Mouse (Mus musculus): ENCODE measurements around the gene Ngly1. TPM values are rescaled to one million over a fixed set of nuclear protein-coding genes. Genes with fewer than 3 reads are reported as not detected.
"Not testable (repeated sequence)": the region's sequence is repeated elsewhere in the genome, so short reads cannot be mapped to it uniquely, and the experiment has no call there.

Gene Ngly1
- total RNA-seq, 1 experiment = 6.9 TPM

DNA sequence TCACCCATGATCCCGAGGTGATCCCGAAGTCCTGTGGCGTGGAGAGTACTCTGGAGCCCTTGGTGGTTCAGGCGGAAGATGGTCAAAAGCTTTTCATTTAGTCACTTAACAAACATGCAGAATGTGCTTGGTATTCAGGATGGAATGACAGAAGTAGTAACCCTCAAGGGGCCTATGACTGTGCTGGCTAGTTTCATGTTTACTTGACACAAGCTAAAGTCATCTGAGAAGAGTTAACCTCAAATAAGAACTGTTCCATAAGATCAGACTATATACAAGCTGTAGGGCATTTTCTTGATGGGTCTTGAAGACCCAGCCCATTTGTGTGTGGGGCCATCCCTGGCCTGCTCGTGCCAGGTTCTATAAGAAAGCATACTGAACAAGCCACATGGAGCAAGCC lies 52.7 kb downstream of the Ngly1 start:
- H3K4me3 ChIP-seq (ENCODE audit: insufficient read depth in 1 of 2, low read depth in 1 of 2, low read length in 2 of 2, poor library complexity in 1 of 2, severe bottlenecking in 1 of 2) = no peak overlapping the region
- TF ChIP-seq HCFC1 (IDR thresholded peaks at IDR 0.05; ENCODE audit: borderline replicate concordance, insufficient read depth, low read length) = no peak
- DNase-seq (ENCODE audit: low read depth, low spot score) = no peak
- H3K27ac ChIP-seq (ENCODE audit: insufficient read depth, low read depth, low read length, poor library complexity, severe bottlenecking) = no peak overlapping the region
- no peaks in the 10 kb centered on the region for H3K36me3 ChIP-seq (ENCODE audit: control insufficient read depth, insufficient read depth, low read length, poor library complexity, severe bottlenecking)
- H3K9me3 ChIP-seq (ENCODE audit: control insufficient read depth, insufficient read depth, low read depth, low read length) = no peaks in the 10 kb centered on the region
- no peaks in the 10 kb centered on the region for H3K4me1 ChIP-seq (ENCODE audit: control insufficient read depth in 2 of 2, insufficient read depth in 2 of 2, low read length in 2 of 2, poor library complexity in 1 of 2)
- H3K9ac ChIP-seq (ENCODE audit: insufficient read depth, low read depth, low read length, poor library complexity, severe bottlenecking) = no peak overlapping the region
- in situ Hi-C loops (cut with MboI; ENCODE audit: low sequenced_read_pairs in 2 of 2, unreplicated experiment in 2 of 2) = no loop called here

DNA sequence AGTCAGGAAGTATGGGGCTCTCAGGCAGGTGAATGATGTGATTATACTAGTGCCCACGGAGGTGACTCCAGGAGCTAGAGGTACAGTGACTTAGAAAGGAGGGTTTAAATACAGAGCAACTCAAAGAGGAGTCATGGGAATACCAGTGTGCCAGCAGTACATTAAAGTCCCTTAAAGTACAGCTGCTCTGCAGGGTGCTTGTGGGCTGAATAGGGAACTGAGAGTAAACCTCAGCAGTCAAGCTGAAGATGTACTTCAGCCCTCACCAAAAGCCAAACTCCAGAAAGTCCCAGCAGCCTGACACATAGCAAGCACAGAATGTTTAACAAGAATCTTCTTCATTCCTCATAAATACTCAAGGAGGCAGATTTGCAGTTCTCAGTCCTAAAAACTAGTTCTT lies 53.6 kb downstream of the Ngly1 start:
- TF ChIP-seq MAFK (IDR thresholded peaks at IDR 0.05; ENCODE audit: insufficient read depth, low read depth, low read length) (no peak), ZNF384 (IDR thresholded peaks at IDR 0.05; ENCODE audit: low read depth, low read length) (no peak), HCFC1 (IDR thresholded peaks at IDR 0.05; ENCODE audit: borderline replicate concordance, insufficient read depth, low read length) (no peak), ZC3H11A (IDR thresholded peaks at IDR 0.05; ENCODE audit: borderline replicate concordance, low read depth, low read length) (no peak), CHD2 (IDR thresholded peaks at IDR 0.05; ENCODE audit: low read depth, low read length) (no peak)
- Histone ChIP-seq H3K36me3 (ENCODE audit: control insufficient read depth, insufficient read depth, low read length, poor library complexity, severe bottlenecking) (no peaks in the 10 kb centered on the region), H3K4me1 (ENCODE audit: control insufficient read depth in 2 of 2, insufficient read depth in 2 of 2, low read length in 2 of 2, poor library complexity in 1 of 2) (no peaks in the 10 kb centered on the region), H3K9me3 (ENCODE audit: control insufficient read depth, insufficient read depth, low read depth, low read length) (no peaks in the 10 kb centered on the region), H3K4me3 (ENCODE audit: insufficient read depth in 1 of 2, low read depth in 1 of 2, low read length in 2 of 2, poor library complexity in 1 of 2, severe bottlenecking in 1 of 2) (no peak overlapping the region), H3K9ac (ENCODE audit: insufficient read depth, low read depth, low read length, poor library complexity, severe bottlenecking) (no peak overlapping the region), H3K27ac (ENCODE audit: insufficient read depth, low read depth, low read length, poor library complexity, severe bottlenecking) (no peak overlapping the region)
- DNase-seq (ENCODE audit: low read depth, low spot score) = no peak
- in situ Hi-C loops (cut with MboI; ENCODE audit: low sequenced_read_pairs in 2 of 2, unreplicated experiment in 2 of 2) = no loop called here

DNA sequence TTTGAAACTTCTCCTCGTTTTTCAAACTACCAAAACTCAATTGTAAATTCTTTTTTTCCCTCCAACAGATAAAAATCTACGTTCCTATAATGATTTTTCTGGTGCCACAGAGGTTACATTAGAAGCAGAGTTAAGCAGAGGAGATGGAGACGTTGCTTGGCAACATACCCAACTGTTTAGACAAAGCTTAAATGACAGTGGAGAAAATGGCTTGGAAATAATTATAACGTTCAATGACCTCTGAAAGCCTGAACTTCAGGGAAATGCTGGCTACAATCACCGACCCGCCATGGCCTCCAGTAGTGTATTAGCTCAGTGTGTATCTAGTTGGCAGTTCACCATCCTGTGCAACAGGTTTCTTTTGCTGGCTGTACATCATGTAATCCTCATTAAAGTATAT lies 61.7 kb downstream of the Ngly1 start:
- no peak for TF ChIP-seq ZNF384 (IDR thresholded peaks at IDR 0.05; ENCODE audit: low read depth, low read length)
- no peak for TF ChIP-seq CHD2 (IDR thresholded peaks at IDR 0.05; ENCODE audit: low read depth, low read length)
- TF ChIP-seq MAFK (IDR thresholded peaks at IDR 0.05; ENCODE audit: insufficient read depth, low read depth, low read length) = no peak
- TF ChIP-seq HCFC1 (IDR thresholded peaks at IDR 0.05; ENCODE audit: borderline replicate concordance, insufficient read depth, low read length) = no peak
- no peak for TF ChIP-seq ZC3H11A (IDR thresholded peaks at IDR 0.05; ENCODE audit: borderline replicate concordance, low read depth, low read length)
- Histone ChIP-seq H3K36me3 (ENCODE audit: control insufficient read depth, insufficient read depth, low read length, poor library complexity, severe bottlenecking) (no peaks in the 10 kb centered on the region), H3K9ac (ENCODE audit: insufficient read depth, low read depth, low read length, poor library complexity, severe bottlenecking) (no peak overlapping the region), H3K27ac (ENCODE audit: insufficient read depth, low read depth, low read length, poor library complexity, severe bottlenecking) (no peak overlapping the region), H3K4me3 (ENCODE audit: insufficient read depth in 1 of 2, low read depth in 1 of 2, low read length in 2 of 2, poor library complexity in 1 of 2, severe bottlenecking in 1 of 2) (no peak overlapping the region), H3K9me3 (ENCODE audit: control insufficient read depth, insufficient read depth, low read depth, low read length) (no peaks in the 10 kb centered on the region), H3K4me1 (ENCODE audit: control insufficient read depth in 2 of 2, insufficient read depth in 2 of 2, low read length in 2 of 2, poor library complexity in 1 of 2) (peaks cover 3 to 11% of the 10 kb centered on the region in 2 experiments)
- in situ Hi-C loops (cut with MboI; ENCODE audit: low sequenced_read_pairs in 2 of 2, unreplicated experiment in 2 of 2) = no loop called here
- DNase-seq (ENCODE audit: low read depth, low spot score) = no peak

DNA sequence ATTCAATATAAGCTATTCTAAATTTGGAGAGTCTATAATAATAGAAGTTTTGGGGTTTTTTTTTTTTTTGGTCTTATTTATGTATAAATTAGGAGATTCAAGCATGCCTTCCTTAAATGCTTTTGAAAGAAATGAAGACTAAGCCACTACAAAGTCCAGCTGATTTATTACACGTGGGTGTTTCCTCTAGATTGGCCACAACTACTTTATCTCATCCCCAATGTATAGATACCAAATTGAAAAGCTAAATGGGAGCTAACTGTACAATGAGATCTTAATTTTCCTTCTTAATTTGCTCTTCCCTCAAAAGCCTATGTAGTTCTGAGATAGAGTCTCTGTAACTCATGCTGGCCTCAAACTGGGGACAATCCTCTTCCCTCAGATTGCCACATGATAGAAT lies 63.5 kb downstream of the Ngly1 start:
- TF ChIP-seq MAFK (IDR thresholded peaks at IDR 0.05; ENCODE audit: insufficient read depth, low read depth, low read length) = no peak
- TF ChIP-seq ZNF384 (IDR thresholded peaks at IDR 0.05; ENCODE audit: low read depth, low read length) = no peak
- no peak for TF ChIP-seq ZC3H11A (IDR thresholded peaks at IDR 0.05; ENCODE audit: borderline replicate concordance, low read depth, low read length)
- no peak for TF ChIP-seq CHD2 (IDR thresholded peaks at IDR 0.05; ENCODE audit: low read depth, low read length)
- TF ChIP-seq HCFC1 (IDR thresholded peaks at IDR 0.05; ENCODE audit: borderline replicate concordance, insufficient read depth, low read length) = no peak
- Histone ChIP-seq H3K4me1 (ENCODE audit: control insufficient read depth in 2 of 2, insufficient read depth in 2 of 2, low read length in 2 of 2, poor library complexity in 1 of 2) (peaks cover 3 to 11% of the 10 kb centered on the region in 2 experiments), H3K9me3 (ENCODE audit: control insufficient read depth, insufficient read depth, low read depth, low read length) (no peaks in the 10 kb centered on the region), H3K36me3 (ENCODE audit: control insufficient read depth, insufficient read depth, low read length, poor library complexity, severe bottlenecking) (no peaks in the 10 kb centered on the region), H3K9ac (ENCODE audit: insufficient read depth, low read depth, low read length, poor library complexity, severe bottlenecking) (no peak overlapping the region), H3K4me3 (ENCODE audit: insufficient read depth in 1 of 2, low read depth in 1 of 2, low read length in 2 of 2, poor library complexity in 1 of 2, severe bottlenecking in 1 of 2) (no peak overlapping the region), H3K27ac (ENCODE audit: insufficient read depth, low read depth, low read length, poor library complexity, severe bottlenecking) (no peak overlapping the region; the same call in 1 of the 2 replicates)
- no peak for DNase-seq (ENCODE audit: low read depth, low spot score)
- in situ Hi-C loops (cut with MboI; ENCODE audit: low sequenced_read_pairs in 2 of 2, unreplicated experiment in 2 of 2) = no loop called here

DNA sequence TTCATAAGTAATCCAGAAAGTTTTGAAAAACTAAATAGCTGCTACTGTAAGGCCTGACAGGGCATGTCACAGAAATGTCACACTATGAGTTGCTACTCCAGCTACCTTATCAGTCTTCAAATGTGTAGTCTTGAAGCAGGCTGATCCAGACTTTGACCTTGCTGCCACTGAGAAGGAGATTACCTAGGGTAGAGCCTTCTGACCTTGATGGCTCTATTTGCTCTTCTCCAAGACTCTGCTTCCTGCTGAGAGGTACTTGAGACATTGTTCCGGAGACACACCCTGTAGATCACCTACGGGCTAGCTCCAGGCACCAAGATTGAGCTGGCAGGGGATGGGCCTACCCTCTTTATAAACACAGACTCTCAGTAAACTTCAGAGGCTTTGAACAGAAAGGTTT lies 64.0 kb downstream of the Ngly1 start:
- H3K9me3 ChIP-seq (ENCODE audit: control insufficient read depth, insufficient read depth, low read depth, low read length); H3K27ac ChIP-seq (ENCODE audit: insufficient read depth, low read depth, low read length, poor library complexity, severe bottlenecking); H3K9ac ChIP-seq (ENCODE audit: insufficient read depth, low read depth, low read length, poor library complexity, severe bottlenecking); H3K36me3 ChIP-seq (ENCODE audit: control insufficient read depth, insufficient read depth, low read length, poor library complexity, severe bottlenecking); H3K4me3 ChIP-seq (ENCODE audit: insufficient read depth in 1 of 2, low read depth in 1 of 2, low read length in 2 of 2, poor library complexity in 1 of 2, severe bottlenecking in 1 of 2); in situ Hi-C loops (cut with MboI; ENCODE audit: low sequenced_read_pairs in 2 of 2, unreplicated experiment in 2 of 2): not testable (repeated sequence)
- H3K4me1 ChIP-seq (ENCODE audit: control insufficient read depth in 2 of 2, insufficient read depth in 2 of 2, low read length in 2 of 2, poor library complexity in 1 of 2) = peaks cover 3 to 11% of the 10 kb centered on the region in 2 experiments
- peak; percentile 87 for DNase-seq (ENCODE audit: low read depth, low spot score)
